Mouse (Mus musculus) CH12.LX (cell line): ENCODE measurements around the gene Rbm11.

Experiments
- CTCF ChIP-seq, 2 experiments: IDR thresholded peaks in 1 of 2; conservative IDR thresholded peaks in 1 of 2; 2 replicates each; pipeline ENCODE4 v1.5.1; 2011 to 2012; ENCODE audit warnings: low read depth in 2 of 2, low read length in 2 of 2, improper control_type of control experiment in 1 of 2, inconsistent platforms in 1 of 2, mild to moderate bottlenecking in 1 of 2, moderate library complexity in 1 of 2
- ETS1 ChIP-seq: conservative IDR thresholded peaks from 2 replicates; pipeline ENCODE4 v1.6.1; 2012; ENCODE audit warnings: low read depth, mild to moderate bottlenecking, inconsistent platforms, low read length, improper control_type of control experiment, moderate library complexity
- GABPA ChIP-seq: IDR thresholded peaks from 2 replicates; pipeline ENCODE4 v1.6.1; 2012; ENCODE audit warnings: low read depth, low read length, improper control_type of control experiment, inconsistent platforms; ENCODE audit not compliant: insufficient replicate concordance
- HCFC1 ChIP-seq: IDR thresholded peaks from 2 replicates; pipeline ENCODE4 v1.6.1; 2012; ENCODE audit warnings: low read depth, mild to moderate bottlenecking, inconsistent platforms, low read length, improper control_type of control experiment
- IRF4 ChIP-seq: IDR thresholded peaks from 2 replicates; pipeline ENCODE4 v1.6.1; 2014; ENCODE audit warnings: low read depth, mild to moderate bottlenecking, inconsistent platforms, low read length, improper control_type of control experiment
- MAX ChIP-seq: IDR thresholded peaks from 2 replicates; pipeline ENCODE4 v1.6.1; 2011; ENCODE audit warnings: low read length, improper control_type of control experiment
- MAZ ChIP-seq: IDR thresholded peaks from 2 replicates; pipeline ENCODE4 v1.6.1; 2012; ENCODE audit warnings: low read depth, mild to moderate bottlenecking, inconsistent platforms, low read length, improper control_type of control experiment, moderate library complexity
- NELFE ChIP-seq: IDR thresholded peaks from 2 replicates; pipeline ENCODE4 v1.6.1; 2011; ENCODE audit warnings: low read depth, low read length, improper control_type of control experiment
- NRF1 ChIP-seq: IDR thresholded peaks from 2 replicates; pipeline ENCODE4 v1.6.1; 2014; ENCODE audit warnings: low read depth, mild to moderate bottlenecking, inconsistent platforms, low read length, improper control_type of control experiment, moderate library complexity
- POLR2A ChIP-seq: IDR thresholded peaks from 2 replicates; pipeline ENCODE4 v1.6.1; 2011; ENCODE audit warnings: low read depth, mild to moderate bottlenecking, improper control_type of control experiment, low read length
- TCF12 ChIP-seq: IDR thresholded peaks from 2 replicates; pipeline ENCODE4 v1.6.1; 2014; ENCODE audit warnings: low read depth, mild to moderate bottlenecking, inconsistent platforms, low read length, improper control_type of control experiment
- ZC3H11A ChIP-seq: IDR thresholded peaks from 2 replicates; pipeline ENCODE4 v1.6.1; 2012; ENCODE audit warnings: low read depth, mild to moderate bottlenecking, inconsistent platforms, low read length, improper control_type of control experiment

GRCm38 (mm10) chr16:75586466-75586865, 6.2 kb upstream of the Rbm11 start:
- TF ChIP-seq MAZ (no peak), POLR2A (no peak), NELFE (no peak), MAX (no peak), IRF4 (no peak), CTCF (conservative IDR thresholded peaks at IDR 0.05 in 1 of 2, IDR thresholded peaks at IDR 0.05 in 1 of 2; ENCODE audit: low read depth in 2 of 2, low read length in 2 of 2) (no peak), NRF1 (no peak), HCFC1 (no peak), ZC3H11A (no peak), TCF12 (no peak), ETS1 (no peak), GABPA (no peak)
